24 mouse cellular contexts compared by ENCODE assay signal in genomic region chr4:54999556-54999955, GRCm38 (mm10).
"Had no signal": no experiment of that assay in that cellular context is flagged by ENCODE, and none has a peak within 500 bp of the region (broad histone marks: within the 10 kb centered on the region; RNA-seq: fewer than 3 reads in every experiment).

No protein-coding gene starts in this region.

- ATAC-seq: hindbrain, embryonic 16.5 days; intestine, embryonic 16.5 days; liver, embryonic 12.5 days had no signal

- H3K4me3 ChIP-seq: gastrocnemius, adult 2 months; heart, adult 2 months; heart, embryonic 13.5 days; heart, embryonic 15.5 days; hindbrain, embryonic 10.5 days; hindbrain, embryonic 12.5 days; layer of hippocampus, adult 2 months; limb, embryonic 13.5 days; limb, embryonic 15.5 days; liver, embryonic 12.5 days had no signal

- DNase-seq: gastrocnemius, adult 2 months; gastrocnemius, postnatal 10 days; gastrocnemius, postnatal 25 days; heart, adult 2 months; heart, postnatal 14 days; heart, postnatal 4 days; kidney, adult 11 months; kidney, adult 2 months; kidney, postnatal 10 days; kidney, postnatal 25 days; kidney, postnatal 4 days; left cerebral cortex, postnatal 4 days had no signal

- H3K27ac ChIP-seq: gastrocnemius, adult 2 months; heart, adult 2 months; heart, embryonic 13.5 days; heart, embryonic 15.5 days; hindbrain, embryonic 10.5 days; hindbrain, embryonic 12.5 days; hindbrain, embryonic 14.5 days; layer of hippocampus, adult 2 months; limb, embryonic 13.5 days; limb, embryonic 15.5 days; liver, embryonic 12.5 days; liver, embryonic 14.5 days had no signal
